Mouse (Mus musculus) 3134 (cell line): ENCODE results near the gene Slc4a7.
A peak's percentile ranks its signal among the peaks of the same experiment; 100 is the strongest.

Experiments used
- DNase-seq: peaks from one replicate; pipeline ENCODE4 v3.0.0-alpha.2; 2011; ENCODE audit warnings: low spot score; ENCODE audit not compliant: insufficient read length; ENCODE audit errors: extremely low read depth

Gene Slc4a7

DNA sequence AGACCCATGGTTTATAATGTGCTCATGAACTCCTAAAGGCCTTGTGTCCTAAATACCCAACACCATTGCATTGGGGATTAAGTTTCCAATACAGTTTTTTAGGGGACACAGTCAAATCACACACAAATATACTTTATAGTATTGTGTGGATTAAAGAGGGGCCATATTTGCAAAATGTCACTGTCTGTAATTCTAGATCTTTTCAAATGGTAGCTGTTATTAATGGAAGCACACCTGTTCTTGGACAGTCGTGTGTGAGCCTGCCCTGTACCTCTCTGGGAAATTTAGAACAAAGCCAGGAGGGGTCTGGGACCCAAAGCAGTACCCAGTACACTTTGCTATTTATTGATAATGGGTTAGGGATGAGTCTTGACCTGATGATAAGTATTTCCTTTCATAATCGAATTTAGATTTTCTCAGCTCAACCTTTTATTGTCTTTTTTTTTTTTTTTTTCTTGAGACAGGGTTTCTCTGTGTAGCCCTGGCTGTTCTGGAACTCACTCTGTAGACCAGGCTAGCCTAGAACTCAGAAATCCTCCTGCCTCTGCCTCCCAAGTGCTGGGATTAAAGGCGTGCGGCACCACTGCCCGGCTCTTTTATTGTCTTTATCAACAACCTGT is at the start of gene Slc4a7:
Gene Slc4a7, plus strand, starts transcription at position 570 of the 620 bp plus-strand sequence.
- no peak for DNase-seq

DNA sequence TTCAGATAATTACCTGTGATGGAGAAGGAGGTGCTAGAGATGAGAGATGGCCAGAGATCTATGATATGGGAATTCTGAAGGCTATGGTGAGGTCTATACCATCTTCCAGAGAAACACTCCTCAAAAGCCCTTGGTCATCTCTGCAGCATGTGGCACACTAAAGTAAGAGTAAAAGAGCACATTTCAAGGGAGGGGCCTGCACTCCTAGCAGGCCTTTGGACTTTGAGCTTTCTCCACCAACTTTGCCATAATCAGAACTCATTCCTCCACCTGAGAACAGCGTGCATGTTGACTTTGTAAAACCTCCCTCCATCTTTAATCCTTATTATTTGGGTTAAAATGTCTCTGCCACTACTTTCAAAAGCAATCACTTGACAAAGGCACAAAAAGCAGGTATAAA is 31.5 kb upstream of the Slc4a7 start:
- DNase-seq = no peak

DNA sequence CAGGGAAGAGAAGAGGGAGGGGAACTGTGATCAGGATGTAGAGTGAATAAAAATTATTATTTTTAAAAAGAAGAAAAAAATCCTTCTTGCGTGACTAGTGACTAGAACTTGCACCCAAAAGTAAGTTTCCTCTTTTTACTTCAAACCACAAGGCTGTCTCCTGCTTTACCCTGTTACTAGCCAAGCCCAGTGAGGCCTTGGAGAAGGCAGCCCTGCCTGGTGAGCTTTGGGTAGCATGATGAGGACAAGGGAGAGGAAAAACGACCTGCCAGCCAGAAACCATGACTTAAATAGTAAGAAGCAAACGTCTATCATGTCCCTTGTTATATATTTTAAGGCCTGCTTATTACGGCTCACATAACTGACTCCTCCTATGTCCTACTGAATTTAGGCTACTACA is 20.5 kb upstream of the Slc4a7 start:
- DNase-seq = no peak

DNA sequence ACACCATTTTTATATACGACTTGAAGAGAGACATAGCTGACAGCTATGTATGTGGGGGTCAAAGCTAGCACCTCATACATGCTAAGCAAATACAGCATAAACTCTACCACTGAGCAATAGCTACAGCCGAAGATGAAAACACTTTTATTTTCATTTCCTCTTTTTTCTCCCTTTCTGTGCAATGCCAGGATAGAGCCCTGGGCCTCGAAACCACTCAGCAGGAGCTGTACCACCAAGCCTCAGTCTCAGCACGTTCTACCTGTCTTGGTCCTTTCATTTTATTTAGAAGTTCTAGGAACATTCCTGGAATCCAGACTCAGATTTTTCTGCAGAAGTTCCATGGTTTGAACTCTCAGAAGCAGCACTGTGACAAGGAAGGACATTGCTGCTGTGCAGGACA is 17.3 kb upstream of the Slc4a7 start:
- no peak for DNase-seq

DNA sequence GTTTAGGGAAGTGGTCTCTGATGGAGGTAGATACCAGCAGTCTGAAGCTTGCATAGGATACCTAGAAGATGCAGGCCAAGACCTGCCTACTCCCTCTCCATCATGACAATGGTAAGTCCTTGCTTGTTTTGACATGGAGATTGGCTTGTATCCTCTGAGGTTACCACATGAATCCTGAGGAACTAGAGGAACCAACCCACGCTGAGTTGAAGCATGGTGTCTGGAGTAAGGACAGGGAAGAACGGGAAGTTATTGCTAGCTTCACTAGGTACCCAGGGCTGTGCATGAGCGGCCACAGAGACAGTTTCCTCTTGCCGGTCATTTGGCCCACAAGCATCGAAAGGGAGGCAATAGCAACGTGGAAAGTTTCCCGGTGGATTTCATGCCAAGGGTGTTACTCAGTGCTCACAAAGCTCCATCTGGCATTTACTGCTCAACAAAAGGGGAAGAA is 16.0 kb upstream of the Slc4a7 start:
- DNase-seq = peak; percentile 31

DNA sequence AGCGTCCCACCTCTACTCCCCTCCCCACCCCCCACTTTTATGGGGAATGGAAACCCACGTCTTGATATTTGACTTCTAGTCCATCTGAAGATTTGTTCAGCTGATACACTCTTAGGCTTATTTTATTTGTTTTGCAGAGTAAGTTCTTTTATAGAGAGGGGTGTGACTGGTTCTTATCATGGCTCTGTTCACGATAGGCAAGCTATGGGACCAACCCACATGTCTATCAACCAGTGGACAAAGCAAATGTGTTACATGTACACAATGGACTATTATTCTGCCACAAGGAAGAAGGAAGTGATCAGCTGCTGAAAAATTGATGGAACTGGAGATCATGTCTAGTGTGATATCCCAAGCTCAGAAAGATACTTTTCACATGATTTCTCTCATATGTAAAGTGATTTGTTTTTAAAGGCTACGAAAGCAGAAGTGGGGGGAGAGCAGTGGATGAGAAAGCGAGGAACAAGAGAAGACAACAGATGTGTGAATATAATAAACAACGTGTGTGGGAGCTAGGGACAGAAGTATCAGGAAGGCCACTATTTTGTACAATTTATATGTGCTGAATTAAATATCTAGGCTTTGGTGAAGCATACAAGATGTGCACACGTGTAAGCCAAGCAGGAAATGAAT is 14.7 kb upstream of the Slc4a7 start:
- DNase-seq = no peak

DNA sequence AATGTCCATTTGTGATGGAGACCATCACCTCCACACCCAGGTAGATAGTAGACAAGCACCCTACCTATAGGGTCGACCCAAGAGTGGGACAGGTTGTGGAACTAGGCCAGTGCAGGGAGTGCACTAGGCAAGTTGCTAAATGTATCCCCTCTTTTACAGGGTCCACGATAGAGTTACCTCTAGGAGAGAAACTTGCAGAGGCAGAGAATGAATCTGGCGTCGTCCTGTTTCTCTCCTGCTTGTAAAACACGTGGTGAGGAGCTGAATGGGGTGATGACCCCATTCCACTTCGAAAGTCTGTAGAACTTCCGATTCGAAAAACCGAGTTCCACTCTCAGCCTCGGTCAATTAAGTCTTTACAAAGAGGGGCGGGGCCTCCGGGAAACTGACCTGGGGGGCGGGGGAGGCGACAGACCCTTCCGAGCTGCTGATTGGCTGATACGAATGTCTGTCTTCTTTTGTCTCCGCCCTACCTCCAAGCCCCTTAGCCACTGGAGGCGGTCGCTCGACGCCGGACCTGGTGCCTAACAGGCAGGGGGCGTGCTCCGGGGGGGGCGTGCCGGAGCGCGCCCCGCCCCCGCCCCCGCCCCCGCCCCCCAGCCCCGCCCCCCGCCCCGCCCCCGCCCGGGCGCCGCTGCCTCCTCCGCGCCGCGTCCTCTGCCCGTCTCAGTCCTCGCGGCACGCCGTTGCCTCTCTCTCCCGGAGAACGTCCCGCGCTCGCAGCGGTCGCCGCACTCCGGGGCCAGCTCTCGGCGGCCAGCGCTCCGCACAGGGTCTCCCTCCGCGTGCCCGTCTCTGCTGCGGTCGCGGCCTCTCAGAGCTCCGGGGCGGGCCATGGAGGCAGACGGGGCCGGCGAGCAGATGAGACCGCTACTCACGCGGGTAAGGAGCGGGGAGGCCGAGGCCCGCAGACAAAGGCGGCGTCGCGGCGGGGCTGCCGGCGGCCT is 593 bp downstream of the Slc4a7 start:
- peak; percentile 93 for DNase-seq

DNA sequence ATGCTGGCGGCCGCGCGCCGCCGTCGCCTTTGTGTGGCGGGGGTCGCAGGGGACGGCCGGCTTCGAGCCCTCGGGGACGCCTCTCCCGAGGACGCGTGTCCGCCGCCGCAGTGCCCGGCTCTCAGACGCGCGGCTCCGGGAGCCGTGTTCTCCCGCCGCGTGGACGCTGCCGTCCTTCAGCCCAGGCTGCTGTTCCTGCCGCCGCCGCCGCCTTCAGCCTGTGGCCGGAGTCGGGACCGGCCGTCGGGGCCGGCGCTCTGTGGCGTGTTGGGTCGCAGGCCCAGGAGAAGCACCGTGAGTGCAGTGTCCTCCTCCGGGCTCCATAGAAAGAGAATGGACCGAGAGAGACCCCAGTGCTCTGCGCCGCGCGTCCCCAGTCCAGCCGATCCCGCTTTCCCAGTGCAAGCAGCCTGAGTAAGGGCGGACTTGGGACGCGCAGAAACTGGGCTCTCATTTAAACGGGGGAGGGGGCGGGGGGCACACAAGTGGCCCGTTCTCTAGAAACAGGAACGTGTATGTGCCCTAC is 1.3 kb downstream of the Slc4a7 start:
- peak; percentile 77 for DNase-seq

DNA sequence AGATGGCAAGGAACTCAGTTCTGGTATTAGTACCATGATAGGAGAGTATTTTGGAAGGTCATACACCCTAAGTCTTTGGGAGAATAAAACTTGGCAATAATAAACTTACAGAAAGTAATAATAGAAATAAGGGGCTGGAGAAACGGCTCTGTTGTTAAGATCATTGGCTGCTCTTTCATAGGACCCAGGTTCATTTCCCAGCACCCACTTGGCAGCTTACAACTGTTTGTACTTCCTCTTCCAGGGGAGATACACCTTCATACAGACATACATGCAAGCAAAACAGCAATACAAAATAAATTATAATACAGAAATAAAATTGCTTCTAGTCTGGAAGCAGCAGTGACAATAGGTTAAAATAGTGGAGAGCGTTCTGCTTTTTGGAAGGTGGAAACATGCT is 2.6 kb downstream of the Slc4a7 start:
- no peak for DNase-seq

DNA sequence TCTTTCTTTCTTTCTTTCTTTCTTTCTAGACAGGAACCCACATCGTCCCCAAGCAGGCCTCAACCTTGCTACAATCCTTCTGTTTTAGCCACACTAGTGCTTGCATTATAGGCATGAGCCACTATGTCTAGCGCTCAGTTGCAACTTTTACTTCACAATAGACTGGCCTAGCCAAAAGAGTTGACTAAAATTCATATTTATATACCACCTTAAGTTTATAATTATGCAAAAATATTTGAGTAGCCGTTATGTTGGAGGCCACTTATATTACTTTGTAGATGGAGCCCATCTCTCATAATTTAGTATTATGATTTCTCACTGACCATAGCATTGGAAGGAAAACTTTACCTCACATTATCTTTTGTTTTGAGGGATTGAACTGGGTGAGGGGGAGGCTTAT is 3.0 kb downstream of the Slc4a7 start:
- no peak for DNase-seq

DNA sequence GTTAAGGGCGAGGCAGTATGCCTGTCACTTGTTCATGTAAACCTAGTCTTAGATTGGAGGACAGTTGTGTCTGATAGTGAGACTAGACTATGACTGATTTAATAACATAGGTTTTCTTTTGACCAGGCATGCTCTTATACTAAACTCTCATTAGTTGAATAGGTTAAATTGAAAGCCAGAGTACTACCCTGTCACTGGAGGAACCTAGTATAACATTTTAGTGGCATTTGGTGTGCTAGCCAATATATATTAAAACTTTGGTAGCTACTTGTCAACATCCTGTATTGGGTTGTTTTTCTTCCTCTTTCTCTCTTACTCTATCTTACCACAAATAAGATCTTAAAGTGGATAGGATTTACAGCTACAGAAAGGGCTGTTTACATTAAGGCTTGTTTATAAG is 4.3 kb downstream of the Slc4a7 start:
- no peak for DNase-seq

DNA sequence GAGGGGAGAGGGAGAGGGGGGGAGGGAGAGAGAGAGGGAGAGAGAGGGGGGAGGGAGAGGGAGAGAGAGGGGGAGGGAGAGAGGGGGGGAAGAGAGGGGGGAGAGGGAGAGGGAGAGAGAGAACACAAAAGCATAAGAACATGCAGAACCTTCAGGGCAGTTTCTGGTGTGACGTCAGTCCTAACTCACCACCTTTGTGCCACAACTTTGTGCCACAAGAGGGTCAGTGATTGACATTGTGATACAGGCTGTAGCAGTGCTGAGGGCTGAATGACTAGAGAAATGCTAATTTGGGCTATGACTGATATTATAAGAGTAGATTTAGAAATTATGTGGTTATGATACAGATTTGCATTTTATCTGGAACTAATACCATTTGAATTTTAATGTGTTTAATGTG is 5.0 kb downstream of the Slc4a7 start:
- DNase-seq = no peak

DNA sequence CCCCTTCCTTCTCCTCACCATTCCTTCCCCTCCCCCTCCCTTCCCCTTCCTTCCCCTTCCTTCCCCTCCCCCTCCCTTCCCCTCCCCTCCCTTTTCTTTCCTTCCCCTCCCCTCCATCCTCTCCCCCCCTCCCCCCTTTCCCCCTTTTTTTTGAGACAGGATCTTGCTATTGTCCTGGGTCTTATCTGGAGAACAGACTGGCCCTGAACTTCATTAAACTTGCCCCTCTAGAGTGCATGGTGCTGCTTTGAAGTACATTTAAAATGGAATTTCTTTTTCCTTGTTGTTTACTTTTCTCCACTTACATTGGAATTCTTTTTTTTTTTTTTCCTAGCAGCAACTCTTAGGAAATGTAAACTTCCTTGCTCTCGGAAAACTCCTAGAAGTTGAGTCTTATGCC is 6.9 kb downstream of the Slc4a7 start:
- DNase-seq = no peak

DNA sequence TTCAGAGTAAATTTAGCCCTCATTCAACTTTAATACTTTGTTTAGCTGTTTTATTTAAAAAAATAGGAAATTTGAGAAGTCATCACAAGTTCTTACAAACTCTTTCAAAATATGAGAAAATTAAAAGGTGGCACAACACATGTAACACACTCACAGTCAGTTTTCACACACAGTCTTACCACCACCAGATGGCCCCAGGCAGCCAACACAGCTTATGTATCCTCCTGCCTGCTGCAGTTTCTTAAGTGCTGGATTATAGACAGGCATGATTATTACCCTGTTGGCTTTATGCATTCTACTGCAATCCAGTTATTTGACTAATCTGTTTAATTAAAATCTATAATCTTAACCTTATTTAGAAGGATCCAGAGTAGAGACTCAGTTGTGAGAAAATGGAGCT is 12.1 kb downstream of the Slc4a7 start:
- no peak for DNase-seq

DNA sequence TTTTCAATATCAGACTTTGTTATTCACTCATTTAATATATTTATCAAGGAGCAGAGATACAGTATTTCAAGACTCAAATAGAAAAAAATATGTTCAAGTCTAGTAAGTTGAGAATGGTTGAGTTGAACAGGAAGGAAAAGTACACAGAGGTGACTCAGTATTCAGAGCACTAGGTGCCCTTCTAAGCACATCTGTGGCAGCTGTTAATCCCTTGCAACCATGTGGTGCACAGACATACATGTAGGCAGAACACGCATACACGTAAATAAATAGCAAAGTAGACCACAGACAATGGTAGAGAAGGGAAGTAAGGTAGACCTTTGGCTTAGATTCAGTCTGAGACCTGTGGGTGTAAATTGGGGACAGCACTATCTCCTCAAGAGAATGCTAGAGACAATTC is 13.7 kb downstream of the Slc4a7 start:
- DNase-seq = no peak

DNA sequence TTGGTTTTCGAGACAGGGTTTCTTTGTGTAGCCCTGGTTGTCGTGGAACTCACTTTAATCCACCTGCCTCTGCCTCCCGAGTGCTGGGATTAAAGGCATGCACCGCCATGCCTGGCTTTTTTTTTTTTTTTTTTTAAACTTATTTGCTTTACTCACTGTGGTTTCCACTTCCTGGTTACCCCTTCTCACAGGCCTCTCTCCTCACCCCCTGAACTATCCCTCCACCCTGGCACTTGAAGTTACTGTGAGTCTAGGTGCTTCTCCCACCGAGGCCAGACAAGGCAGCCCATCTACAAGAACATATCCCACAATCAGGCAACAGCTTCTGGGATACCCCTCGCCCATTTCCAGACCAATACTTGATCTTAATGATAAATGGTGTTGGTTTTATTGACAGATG is 14.8 kb downstream of the Slc4a7 start:
- no peak for DNase-seq

DNA sequence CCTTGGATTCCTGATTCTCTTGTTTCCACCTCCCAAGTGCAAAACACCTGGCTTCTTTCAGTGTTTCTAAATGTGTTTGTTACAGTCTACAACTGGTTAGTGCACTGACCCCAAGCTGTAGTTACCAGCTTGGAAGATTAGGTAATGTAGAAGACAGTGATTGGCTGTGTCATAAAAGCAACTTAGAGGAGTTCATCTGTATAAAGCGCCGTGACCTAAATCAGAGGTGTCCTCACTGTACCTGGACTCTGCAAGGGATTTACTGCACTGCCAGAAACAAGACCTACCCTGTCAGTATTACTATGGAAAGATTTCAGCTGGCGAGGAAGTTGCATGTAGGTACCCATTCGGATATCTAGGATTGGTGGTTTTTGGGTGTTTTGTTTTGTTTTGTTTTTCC is 16.5 kb downstream of the Slc4a7 start:
- no peak for DNase-seq

DNA sequence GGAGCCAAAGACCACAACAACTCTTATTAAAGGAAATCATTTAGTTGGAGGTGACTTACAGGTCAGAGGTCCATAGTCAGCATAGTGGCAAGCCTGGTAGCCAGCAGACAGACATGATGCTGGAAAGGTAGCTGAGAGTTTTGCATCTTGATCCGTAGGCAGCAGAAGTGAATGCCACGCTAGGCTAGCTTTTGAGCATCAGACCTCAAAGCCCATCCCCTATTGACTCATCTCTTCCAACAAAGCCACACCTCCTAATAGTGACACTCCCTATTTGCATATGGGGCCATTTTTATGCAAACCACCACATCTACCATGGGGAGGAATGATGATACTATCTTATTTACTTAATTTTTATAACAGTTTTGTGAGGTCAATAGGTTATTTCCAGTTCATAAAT is 79.1 kb downstream of the Slc4a7 start:
- DNase-seq = no peak

DNA sequence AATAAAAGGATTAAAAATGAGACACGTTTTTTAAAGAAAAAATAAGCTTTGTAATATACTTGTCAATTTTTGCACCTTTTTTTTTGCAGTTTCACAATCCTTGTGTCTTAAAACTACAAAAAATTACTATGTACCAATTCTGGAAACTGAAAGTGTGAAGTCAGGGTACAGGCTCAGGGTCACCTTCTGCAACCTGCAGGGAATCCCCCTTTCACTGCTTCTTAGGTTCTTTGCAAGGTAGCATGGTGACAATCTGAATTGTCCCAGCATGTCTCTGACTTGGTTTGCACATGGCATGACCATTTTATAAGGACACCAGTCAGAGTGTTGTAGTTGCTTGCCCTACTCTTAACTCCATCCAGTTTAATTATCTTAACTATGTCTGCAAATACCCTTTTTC is 82.1 kb downstream of the Slc4a7 start:
- DNase-seq = no peak

DNA sequence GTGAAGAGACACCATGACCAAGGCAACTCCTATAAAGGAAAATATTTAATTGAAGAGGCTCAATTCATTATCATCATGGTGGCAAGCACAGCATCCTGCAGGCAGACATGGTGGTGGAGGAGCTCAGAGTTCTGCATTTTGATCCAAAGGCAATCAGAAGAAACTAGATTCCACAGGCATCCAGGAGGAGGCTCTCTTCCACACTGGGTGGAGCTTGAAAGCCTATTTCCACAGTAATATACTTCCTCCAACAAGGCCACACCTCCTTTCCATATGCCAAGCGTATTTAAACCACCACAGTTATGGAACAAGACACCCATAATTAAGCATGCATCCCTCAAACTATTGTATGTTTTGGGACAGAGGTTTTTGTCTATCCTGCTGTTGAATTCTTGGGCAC is 84.9 kb downstream of the Slc4a7 start:
- DNase-seq = no peak

DNA sequence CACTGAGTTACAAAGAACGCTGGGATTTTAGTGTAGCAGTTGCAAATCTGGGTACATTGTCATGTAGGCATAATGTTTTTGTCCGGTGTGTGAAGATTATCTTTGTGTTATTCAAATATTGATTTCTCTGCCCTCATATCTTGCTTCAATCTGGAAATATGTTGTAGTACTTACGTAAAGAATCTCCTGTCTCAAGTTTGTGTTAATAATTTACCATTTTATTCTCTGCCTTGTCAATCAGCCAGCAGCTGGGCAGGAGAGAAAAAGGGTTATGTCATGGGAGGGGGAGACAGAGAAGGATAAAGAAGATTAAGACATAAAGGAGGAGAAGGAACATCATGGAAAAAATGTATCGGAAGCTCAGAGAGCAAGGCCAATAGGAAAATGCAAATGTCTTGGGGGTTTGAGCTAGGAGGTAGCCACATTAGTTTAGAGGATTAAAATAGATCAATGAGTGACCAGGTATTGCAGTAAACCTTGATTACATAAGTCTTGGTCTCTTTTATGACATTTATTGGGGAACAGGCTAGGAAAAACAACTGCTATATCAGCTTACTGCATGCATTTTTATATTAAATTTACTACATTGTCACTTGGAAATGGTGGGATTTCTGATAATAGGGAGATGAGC is 87.9 kb downstream of the Slc4a7 start:
- DNase-seq = no peak
